Mouse (Mus musculus) ES-Bruce4 (cell line): Measurements from ENCODE around the gene Fbxl19. TPM values are rescaled to one million over a fixed set of nuclear protein-coding genes. Genes with fewer than 3 reads are reported as not detected.

Experiments used
- H3K27ac ChIP-seq: 2 replicates; pipeline ENCODE4 v1.5.1; 2012; ENCODE audit warnings: low read length, inconsistent platforms; ENCODE audit not compliant: insufficient read depth
- H3K27me3 ChIP-seq: 2 replicates; pipeline ENCODE4 v1.6.1; 2012; ENCODE audit warnings: mild to moderate bottlenecking, low read length, inconsistent platforms; ENCODE audit not compliant: control insufficient read depth, poor library complexity, insufficient read depth, severe bottlenecking
- H3K36me3 ChIP-seq: 2 replicates; pipeline ENCODE4 v1.6.1; 2012; ENCODE audit warnings: inconsistent platforms, mild to moderate bottlenecking, low read length, moderate library complexity; ENCODE audit not compliant: control insufficient read depth, poor library complexity, insufficient read depth, severe bottlenecking
- H3K4me1 ChIP-seq: one replicate; pipeline ENCODE4 v1.8.1; 2011; ENCODE audit warnings: low read length; ENCODE audit not compliant: control insufficient read depth, insufficient read depth
- H3K4me3 ChIP-seq: 2 replicates; pipeline ENCODE4 v1.5.1; 2011; ENCODE audit warnings: low read depth, mild to moderate bottlenecking, low read length
- H3K9ac ChIP-seq: 2 replicates; pipeline ENCODE4 v1.6.1; 2012; ENCODE audit warnings: low read depth, mild to moderate bottlenecking, inconsistent platforms; ENCODE audit not compliant: poor library complexity, severe bottlenecking
- H3K9me3 ChIP-seq: replicated peaks from 2 replicates; pipeline ENCODE4 v1.6.1; 2012; ENCODE audit warnings: mild to moderate bottlenecking, low read length, inconsistent platforms; ENCODE audit not compliant: control insufficient read depth, poor library complexity, insufficient read depth, severe bottlenecking
- CTCF ChIP-seq: IDR thresholded peaks from one replicate; pipeline ENCODE4 v1.8.1; 2011; ENCODE audit warnings: low read depth, low read length
- EP300 ChIP-seq: IDR thresholded peaks from 2 replicates; pipeline ENCODE4 v1.6.1; 2011; ENCODE audit warnings: low read depth, low read length; ENCODE audit not compliant: insufficient read depth
- POLR2A ChIP-seq: IDR thresholded peaks from one replicate; pipeline ENCODE4 v1.8.1; 2011; ENCODE audit warnings: low read length; ENCODE audit not compliant: insufficient read depth
- polyA plus RNA-seq: library from polyadenylated mRNA; stranded (reverse); fragments of >200 nt; gene quantifications from 2 replicates; pipeline ENCODE4 v1.2.4, GENCODE M21; 2011; ENCODE audit warnings: low read depth; ENCODE audit not compliant: missing spikeins, insufficient read depth, insufficient read length

Fbxl19 gene
- polyA plus RNA-seq, 1 experiment: 55.1 TPM

DNA sequence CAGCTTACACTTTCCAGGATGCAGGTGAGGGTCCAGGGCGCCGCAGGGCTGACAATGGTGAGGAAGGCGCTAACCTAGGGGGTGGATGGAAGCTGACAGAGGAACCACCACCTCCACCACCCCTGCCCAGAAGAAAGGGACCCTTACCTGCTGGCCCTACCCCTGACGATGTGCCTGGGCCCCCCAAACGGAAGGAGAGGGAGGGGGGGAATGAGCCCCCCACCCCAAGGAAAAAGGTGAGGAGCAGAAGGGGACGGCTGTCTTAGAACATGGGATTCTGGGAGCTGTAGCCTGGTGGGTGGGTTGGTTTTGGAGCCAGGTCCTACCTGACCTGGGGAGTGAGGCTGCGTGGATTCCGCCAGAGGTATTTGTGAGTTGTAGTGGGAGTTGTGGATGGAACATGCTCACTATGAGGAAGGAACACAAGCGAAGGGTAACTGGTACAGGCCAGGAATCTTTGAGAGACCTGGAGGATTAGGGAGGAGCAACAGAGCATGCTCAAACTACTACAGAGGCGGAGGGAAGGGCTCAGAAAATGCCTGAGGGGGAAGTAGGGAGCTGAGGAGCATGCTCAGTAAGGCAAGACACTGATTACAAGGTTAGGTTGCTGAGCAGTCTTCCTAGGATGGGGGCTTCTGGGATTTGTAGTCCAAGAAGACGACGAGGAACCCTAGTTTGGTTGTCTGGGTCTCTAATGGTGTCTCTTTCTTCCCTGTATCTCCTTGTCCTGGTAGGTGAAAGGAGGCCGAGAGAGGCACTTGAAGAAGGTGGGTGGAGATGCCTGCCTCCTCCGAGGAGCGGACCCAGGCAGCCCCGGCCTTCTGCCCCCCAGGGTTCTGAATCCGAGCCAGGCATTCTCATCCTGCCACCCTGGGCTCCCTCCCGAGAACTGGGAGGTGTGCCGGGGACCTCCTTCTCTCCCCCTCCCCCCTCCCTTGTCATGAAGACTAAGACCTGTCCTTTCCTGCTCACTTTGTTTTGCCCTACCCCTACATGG, 6.1 kb downstream of the Fbxl19 start:
- Histone ChIP-seq H3K4me1 (peaks cover 5% of the 10 kb centered on the region), H3K9me3 (no peaks in the 10 kb centered on the region), H3K27ac (0 out of 2 replicates have a peak overlapping the region, but pooled peaks have one; percentile 13), H3K27me3 (no peaks in the 10 kb centered on the region), H3K36me3 (peaks cover 29% of the 10 kb centered on the region), H3K9ac (no peak overlapping the region), H3K4me3 (peak overlapping the region; percentile 27)
- TF ChIP-seq CTCF: no peak
- TF ChIP-seq EP300: no peak
- no peak for TF ChIP-seq POLR2A

DNA sequence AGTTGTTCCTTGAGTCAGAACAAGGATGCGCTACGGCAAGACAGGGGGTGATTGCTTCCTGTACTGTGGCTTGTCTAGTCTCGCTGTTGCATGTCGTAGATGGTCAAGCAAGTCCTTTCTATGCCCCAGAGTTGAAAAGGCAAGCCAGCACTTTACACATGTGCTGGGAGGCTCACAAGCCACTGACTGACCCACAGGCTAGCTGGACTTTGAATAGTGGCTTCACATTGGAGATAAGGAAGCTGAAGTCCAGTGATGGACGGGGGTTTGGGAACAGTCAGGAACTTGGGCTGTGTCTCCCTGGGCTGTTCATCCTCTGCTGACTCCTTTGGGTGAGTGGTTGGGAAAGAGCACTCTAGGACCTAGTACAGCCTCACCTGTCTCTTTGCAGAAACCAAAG, 7.3 kb downstream of the Fbxl19 start:
- no peak overlapping the region for H3K4me3 ChIP-seq
- H3K9ac ChIP-seq: peak overlapping the region; percentile 51; the same call in 1 of the 2 replicates
- peaks cover 30% of the 10 kb centered on the region for H3K36me3 ChIP-seq
- H3K9me3 ChIP-seq: no peaks in the 10 kb centered on the region
- no peak overlapping the region for H3K27ac ChIP-seq
- peaks cover 5% of the 10 kb centered on the region for H3K4me1 ChIP-seq
- no peaks in the 10 kb centered on the region for H3K27me3 ChIP-seq
- TF ChIP-seq CTCF (no peak), EP300 (no peak), POLR2A (no peak)

DNA sequence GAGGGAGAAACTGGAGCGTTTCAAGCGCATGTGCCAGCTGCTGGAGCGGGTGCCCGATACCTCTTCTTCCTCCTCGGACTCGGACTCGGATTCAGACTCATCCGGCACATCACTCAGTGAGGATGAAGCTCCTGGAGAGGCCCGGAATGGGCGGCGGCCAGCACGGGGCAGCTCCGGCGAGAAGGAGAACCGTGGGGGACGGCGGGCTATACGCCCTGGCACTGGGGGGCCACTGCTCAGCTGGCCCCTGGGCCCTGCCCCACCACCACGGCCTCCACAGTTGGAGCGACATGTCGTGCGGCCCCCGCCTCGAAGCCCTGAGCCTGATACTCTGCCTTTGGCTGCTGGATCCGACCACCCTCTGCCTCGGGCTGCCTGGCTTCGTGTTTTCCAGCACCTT, 7.7 kb downstream of the Fbxl19 start:
- peaks cover 30% of the 10 kb centered on the region for H3K36me3 ChIP-seq
- no peak for TF ChIP-seq CTCF
- no peak for TF ChIP-seq POLR2A
- no peak for TF ChIP-seq EP300
- H3K4me3 ChIP-seq: peak overlapping the region; percentile 30
- peaks cover 5% of the 10 kb centered on the region for H3K4me1 ChIP-seq
- no peaks in the 10 kb centered on the region for H3K27me3 ChIP-seq
- H3K9me3 ChIP-seq: no peaks in the 10 kb centered on the region
- H3K9ac ChIP-seq: peak overlapping the region; percentile 51
- H3K27ac ChIP-seq: no peak overlapping the region

DNA sequence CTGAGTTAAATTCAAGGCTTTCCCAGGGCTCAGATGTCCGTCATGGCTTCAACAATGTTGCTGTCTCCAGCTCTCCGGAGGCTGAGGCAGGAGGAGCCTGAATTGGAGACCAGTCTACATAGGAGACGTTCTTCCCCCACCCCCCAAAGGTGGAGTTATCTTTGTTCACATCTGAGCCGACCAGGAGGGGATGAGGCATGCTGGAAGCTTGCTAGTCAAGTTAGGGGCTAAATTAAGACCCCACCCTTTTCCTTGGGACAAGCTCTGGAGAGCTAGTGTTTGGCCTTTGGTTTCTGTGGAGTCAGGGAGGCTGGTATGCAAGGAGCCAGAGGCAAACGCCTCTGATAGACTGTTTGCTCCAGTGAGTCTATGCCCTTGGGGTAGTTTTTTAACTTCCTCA, 8.8 kb downstream of the Fbxl19 start:
- no peak overlapping the region for H3K9ac ChIP-seq
- TF ChIP-seq POLR2A (no peak), EP300 (0 out of 2 replicates have a peak, but pooled peaks have one; percentile 56), CTCF (no peak)
- peaks cover 5% of the 10 kb centered on the region for H3K4me1 ChIP-seq
- H3K27me3 ChIP-seq: no peaks in the 10 kb centered on the region
- no peaks in the 10 kb centered on the region for H3K9me3 ChIP-seq
- peak overlapping the region; percentile 62 for H3K27ac ChIP-seq
- H3K36me3 ChIP-seq: peaks cover 35% of the 10 kb centered on the region
- H3K4me3 ChIP-seq: peak overlapping the region; percentile 5; the same call in 1 of the 2 replicates

DNA sequence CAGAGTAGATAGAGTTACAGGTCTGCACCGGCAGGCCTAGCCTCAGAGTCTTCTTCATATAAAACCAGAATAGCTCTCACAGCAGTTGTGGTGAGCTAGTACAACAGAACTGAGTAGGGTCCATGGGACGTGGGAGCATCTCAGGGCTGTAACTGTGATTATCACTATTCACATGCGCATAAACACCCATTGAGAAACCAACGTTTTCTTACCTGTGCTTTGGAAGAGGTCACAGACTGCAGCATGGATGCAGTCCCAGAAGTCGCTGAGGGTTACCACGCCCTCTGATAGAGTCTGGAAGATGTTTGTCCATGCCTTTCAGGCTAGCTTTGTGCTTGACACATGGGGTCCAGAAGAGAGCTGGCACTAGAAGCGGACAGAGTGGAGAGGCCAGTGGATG, 9.4 kb downstream of the Fbxl19 start:
- Histone ChIP-seq H3K36me3 (peaks cover 36% of the 10 kb centered on the region), H3K9me3 (no peaks in the 10 kb centered on the region), H3K9ac (no peak overlapping the region), H3K27me3 (no peaks in the 10 kb centered on the region), H3K4me3 (no peak overlapping the region), H3K4me1 (peaks cover 5% of the 10 kb centered on the region), H3K27ac (peak overlapping the region; percentile 24; the same call in 1 of the 2 replicates)
- no peak for TF ChIP-seq POLR2A
- no peak for TF ChIP-seq EP300
- TF ChIP-seq CTCF: no peak

DNA sequence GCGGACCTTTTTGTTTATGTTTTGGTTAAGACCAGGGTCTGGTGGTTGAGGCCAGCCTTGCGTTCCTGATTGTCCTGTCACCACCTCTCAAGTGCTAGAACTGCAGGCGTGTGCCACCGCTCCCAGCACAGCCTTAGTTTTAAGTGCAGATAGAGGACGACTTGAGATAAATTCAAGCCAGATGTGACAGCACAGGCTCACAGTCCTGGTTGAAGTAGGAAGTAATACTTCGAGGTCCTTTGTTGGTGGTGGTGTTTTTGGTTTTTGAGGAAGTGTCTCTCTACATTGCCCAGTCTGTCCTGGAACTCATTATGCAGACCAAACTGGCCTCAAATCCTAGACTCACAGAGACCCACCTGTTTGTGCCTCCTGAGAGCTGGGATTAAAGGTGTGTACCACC, 15.4 kb downstream of the Fbxl19 start:
- no peaks in the 10 kb centered on the region for H3K4me1 ChIP-seq
- no peak overlapping the region for H3K27ac ChIP-seq
- H3K9ac ChIP-seq: no peak overlapping the region
- no peak overlapping the region for H3K4me3 ChIP-seq
- TF ChIP-seq POLR2A: no peak
- TF ChIP-seq EP300: no peak
- TF ChIP-seq CTCF: no peak
- H3K36me3 ChIP-seq: peaks cover 24% of the 10 kb centered on the region
- H3K9me3 ChIP-seq: no peaks in the 10 kb centered on the region
- H3K27me3 ChIP-seq: no peaks in the 10 kb centered on the region
